Mouse (Mus musculus): ENCODE data around the gene Itga11.
A peak's percentile ranks its signal among the peaks of the same experiment; 100 is the strongest.

The Itga11 gene

DNA sequence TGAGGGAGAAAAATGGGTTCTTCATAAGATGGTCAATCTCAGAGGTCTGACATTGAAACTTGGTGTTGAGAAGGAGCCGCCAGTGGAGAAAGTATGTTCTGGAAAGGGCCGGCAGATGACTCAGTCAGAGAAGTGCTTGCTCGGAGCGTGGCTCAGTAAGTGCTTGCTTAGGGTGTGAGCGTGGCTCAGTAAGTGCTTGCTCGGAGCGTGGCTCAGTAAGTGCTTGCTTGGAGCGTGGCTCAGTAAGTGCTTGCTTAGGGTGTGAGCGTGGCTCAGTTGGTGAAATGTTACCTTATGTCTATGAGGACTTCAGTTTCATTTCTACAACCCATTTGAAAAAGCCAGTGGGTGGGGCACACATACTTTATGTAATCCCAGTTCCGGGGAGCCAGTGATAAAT lies 12.1 kb downstream of the Itga11 start:
- no peak for DNase-seq

DNA sequence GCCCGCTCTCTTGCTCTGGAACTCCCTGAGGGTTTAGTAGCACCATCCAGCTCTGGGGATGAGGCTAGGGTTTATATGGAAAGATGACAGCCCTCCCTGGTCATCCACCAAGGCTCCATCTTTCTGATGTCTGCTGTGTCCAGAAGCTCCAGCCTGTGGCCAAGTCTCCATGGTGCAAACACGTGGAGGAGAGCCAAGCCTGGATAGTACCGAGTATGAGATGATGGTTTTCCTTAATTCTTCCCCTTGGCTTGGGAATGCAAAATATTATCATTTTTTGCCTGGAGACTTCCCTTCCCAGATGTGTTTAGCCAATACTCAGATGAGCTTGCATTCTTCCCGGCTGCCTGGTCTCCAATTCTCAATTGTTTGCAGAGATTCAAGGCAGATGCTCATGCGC lies 16.4 kb downstream of the Itga11 start:
- no peak for DNase-seq

DNA sequence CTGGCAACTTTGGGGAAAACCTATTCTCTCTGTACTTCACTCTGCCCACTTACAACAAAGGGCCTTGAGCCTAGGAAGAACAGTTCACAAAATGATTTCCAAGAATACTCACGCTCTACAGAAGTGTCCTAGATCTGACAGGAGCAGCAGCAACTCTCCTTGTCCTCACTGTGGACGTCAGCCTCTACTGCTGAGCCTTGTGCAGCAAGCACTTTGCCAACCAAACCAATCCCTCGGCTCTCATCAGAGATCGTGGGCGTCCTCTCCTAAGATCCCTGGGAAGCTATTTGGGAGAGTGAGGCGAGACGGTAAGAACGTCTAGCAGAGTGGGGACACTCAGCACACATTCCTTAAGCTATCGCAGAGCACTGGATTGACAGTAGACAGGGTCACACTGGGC lies 17.6 kb downstream of the Itga11 start:
- no peak for DNase-seq

DNA sequence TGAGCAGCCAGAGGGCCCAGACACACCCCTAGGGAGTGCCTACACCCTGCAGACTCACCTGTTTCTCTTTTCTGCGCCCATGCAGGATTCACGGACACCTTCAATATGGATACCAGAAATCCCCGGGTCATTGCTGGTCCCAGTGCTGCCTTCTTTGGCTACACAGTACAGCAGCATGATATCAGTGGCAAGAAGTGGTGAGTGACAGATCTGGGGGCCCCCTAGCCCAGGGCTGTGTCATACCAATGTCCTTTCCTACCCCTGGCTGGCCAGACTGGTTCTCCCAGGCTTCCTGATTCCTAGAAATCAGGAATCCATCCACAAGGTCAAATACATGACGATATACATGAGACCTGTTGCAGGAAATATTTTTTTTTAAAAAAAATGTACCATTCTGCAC lies 19.2 kb downstream of the Itga11 start:
- DNase-seq: no peak

DNA sequence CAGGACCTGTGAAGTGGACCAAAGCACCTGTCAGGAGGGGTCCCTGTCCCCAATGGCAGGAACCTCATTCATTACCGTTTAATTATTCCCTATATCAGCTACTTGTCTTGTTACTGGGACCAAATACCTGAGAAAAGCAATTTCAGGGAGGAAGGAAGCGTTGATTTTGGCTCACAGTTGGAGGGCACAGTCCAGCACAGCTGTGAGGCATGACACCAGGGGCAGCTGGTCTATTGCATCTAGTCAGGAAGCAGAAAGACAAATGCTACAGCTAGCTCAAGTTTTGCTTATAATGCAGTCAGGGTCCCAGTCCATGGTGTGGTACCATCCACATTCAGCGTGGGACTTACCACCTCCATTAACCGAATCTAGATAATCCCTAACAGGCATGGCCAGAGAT lies 29.6 kb downstream of the Itga11 start:
- DNase-seq: no peak

DNA sequence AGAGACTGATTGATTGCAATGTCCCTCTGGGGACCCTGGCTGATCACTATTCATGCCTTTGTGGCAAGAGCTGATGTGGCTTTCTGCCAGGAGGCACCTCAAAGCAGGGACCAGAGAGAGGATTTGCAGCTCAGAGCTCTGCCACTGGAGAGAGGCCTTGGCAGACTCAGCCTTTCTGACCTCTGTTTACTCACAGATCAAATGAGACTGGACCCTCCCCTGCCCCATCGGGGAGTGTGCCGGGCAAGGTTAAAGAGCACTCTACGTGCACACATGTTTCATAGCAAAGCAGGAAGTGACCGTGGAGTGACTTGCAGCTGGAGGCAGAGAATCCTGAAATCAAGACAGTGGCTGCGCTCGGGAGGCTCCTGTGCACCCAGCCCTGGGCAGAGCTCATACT lies 30.2 kb downstream of the Itga11 start:
- no peak for DNase-seq

DNA sequence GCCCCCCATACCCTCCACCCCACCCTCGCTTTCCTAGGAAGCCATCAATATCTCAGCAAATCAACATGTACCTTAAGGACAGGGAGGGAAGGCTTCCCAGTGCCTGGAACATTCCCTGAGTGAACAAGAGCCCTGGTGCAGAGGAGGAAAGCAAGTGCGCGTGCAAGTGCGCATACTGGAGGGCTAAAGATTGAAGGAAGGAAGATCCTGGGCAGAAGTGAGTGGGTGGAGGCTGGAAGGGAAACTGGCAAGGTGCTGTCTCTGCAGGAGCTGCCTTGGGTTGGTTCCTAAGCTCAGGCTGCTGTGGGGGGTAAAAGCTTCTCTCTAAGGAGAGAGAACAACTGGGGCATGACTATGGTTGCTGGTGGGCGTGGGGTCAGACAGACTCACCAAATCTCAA lies 32.4 kb downstream of the Itga11 start:
- no peak for DNase-seq

DNA sequence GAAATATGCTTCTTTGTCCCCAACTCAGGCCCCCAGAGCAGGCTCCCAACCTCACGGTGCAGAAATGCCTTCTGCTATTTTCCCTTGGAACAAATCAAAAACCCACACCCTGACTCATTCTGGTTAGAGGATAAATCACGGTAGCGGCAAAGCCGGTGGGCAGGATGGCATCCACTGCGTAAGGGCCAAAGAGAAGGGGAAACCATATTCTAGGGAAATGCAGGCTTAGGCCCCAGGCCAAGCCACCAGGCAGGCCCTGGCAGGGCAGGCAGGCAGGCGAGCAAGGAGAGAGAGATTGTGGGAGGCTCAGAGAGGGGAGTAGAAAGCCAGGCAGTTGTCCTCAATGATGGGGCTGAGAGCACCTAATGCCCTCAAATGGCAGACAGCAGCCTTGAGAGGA lies 34.7 kb downstream of the Itga11 start:
- no peak for DNase-seq

DNA sequence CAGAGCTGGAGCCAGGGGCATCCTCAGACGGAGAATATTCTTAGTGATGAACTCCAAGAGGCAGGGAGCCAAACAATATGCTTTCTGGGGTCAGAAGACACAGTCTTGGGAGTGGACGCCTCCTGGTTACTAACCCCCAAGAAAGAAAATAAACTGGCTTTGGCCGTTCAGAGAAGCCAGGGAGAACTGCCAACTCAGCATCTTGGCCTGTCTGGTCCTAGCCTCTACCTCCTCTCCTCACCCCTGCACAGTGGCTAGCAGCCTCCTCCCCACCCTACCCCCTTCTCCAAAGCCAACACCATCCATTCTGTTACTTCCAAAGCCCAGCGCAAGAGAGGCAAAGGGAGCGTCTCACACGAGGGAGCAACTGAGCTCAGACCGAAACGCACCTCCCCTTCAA lies 35.4 kb downstream of the Itga11 start:
- no peak for DNase-seq

DNA sequence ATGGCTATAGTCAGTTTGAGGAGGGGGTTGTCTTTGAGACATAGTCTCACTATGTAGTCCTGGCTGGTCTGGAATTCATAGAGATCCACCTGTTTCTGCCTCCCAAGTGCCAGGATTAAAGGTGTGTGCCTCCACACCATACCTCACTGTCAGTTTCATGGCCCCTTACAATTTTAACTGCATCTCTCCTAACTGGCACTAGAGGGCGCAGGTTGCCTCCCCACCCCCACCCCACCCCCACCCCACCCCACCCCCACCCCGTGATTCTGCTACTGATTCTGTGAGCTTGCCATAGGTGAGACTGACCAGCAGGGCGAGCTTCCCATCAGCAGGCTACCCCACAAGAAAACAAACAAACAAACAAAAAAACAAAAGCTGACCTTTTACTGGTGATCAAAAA lies 36.7 kb downstream of the Itga11 start:
- DNase-seq: no peak

DNA sequence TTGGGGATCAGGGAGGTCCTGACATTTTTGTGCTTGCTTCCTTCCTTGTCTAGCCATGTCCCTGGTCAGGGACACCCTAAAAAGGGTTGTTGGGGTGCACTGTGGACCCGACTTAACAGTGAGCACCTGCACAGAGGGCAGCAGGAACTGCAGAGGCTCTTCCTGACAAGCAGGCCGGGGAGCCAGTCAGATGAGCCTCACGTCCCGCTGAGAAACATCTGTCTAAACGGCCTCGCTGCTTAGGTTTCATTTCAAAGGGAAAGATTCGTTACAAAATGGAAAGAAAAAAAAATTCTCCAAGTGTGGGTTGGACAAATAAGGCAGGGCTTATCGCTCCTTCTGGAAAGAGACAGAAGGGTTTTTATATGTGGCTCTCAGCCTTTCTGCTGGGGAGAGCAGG lies 40.4 kb downstream of the Itga11 start:
- peak; percentile 49 for DNase-seq

DNA sequence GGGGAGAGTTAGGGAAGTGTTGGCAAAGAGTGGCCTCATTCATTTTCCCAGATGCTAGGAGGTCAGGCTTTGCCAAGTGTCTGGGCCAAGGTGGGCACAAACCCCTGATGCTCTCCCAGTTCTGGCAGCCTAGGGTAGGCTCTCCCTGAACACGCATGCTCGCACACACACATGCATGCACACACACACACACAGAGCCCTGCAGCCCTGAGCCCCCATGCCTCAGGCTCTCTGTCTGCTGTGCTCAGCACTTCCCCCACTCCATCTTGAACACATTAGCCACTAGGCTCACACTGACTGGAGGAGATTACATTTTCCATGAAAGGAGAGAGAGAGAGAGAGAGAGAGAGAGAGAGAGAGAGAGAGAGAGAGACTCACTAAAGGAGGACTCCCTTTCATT lies 44.2 kb downstream of the Itga11 start:
- DNase-seq: peak; percentile 4

DNA sequence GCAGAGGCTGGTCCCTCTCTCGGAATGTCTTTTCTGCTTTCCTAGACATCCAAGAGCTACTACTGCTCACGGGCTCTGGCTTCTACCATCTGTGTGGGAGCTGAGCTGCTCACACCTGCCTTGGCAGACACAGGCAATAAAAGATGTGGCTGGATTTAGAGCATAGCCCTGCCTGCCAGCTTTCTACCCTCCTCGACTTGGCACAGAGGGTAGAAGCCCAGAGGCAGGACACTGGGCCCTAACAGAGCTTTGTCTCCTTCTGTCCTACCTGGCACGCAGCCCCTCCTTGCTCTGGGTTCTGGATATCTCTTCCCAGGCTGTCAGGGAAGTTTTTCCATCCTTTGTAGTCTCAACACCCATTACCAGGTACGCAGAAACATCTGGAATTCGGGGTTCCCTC lies 45.1 kb downstream of the Itga11 start:
- DNase-seq: peak; percentile 2

DNA sequence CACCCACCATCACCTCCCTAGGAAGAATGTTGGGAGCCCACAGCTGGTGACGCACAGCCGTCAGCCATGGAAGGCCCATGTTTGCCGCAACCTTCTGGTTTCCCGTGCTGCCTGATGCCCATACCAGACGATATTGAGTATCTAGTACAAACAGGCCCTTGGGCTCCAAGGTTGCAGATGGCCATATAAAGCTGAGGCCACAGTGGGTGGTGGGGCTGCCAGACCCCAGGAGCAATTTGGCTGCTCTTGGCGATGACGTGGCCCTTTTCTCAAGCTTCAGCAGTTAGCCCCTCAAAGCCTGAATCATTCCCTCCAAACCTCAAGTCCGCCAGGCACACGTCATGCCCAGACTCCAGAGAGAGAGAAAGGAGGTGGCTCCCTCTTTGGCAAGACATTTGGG lies 46.5 kb downstream of the Itga11 start:
- no peak for DNase-seq

DNA sequence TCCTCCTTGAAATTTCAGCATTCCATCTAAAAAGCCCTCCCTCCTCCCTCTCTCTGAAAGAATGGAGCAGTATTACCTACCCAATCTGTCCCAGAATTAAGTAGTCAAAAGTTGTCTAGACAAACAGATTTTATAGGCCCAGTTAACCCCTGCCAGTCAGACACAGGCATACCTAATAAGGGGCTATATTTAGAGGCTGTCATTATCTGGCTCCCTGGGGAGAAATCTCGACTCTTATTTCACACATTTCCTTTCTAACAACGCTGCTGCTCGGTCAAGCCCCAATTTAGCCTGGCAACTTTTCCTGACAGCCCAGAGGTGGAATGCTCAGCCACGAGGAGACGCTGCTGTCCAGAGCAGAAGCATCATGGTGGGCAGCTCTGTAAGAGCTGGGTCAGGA lies 47.6 kb downstream of the Itga11 start:
- no peak for DNase-seq

DNA sequence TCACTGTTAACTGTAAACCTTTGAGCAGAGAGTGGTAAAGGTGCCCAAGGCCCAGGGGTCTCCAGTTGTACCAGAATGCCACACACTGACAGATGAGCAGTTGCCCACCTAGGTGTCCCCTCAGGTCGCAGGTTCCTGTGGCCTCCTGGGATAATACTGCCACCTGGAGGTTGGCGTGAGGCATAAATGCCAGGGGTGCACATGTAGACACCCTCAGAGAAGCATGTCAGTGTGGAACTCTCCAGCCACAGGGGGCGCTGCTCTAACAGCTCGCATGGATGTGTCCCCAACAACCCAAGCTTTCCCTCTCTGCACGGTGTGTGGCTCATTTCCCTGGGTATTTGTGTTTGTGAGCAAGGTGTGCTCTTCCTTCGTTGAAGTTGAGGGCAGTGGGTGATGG lies 48.8 kb downstream of the Itga11 start:
- DNase-seq: peak; percentile 78

DNA sequence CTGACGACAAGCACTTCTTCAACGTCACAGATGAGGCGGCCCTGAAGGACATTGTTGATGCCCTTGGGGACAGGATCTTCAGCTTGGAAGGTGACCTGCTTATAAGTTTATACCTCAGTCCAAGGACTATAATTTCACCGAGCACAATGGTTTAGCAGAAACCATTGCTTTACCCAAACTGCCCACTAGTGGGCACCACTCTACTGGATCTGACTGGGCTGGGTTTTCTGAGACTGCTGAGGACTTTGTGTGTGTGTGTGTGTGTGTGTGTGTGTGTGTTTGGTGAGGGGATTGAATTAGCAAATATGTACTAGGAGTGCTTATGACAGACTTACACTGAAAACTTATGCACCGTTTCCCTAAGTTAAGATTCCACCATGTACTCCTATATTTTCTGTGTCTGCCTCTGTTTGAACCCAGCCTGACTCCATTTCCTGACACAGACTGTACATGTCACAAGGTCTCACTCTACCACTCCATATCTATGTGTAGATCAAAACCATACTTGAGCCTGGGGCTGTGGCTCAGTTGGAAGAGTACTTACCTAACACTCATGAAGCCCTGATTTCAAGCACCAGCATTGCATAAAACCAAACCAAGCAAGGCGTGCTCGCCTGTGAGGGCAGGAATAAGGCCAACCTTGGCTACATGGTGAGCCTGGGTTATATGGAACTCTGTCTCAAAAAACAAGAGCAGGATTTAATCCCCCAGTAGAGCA lies 67.1 kb downstream of the Itga11 start:
- peak; percentile 65 for DNase-seq

DNA sequence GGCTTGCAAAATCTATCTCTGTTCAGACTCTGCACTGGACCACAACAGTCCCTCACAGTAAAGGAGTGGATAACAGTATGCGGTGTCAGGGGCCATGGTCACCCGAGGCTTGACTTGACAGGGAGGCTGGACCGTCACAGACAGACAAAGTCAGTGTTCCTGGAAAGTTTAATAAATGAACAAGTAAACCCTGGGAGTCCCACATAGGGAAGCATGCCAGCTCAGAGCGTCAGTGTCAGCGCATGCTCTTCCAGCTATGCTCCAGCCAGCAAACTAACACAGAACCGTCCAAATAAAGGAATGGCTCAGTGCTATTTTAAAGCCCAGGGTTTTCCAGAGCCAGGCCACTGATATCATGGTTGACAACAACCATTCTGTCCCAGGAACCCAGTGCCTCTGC lies 69.0 kb downstream of the Itga11 start:
- no peak for DNase-seq

DNA sequence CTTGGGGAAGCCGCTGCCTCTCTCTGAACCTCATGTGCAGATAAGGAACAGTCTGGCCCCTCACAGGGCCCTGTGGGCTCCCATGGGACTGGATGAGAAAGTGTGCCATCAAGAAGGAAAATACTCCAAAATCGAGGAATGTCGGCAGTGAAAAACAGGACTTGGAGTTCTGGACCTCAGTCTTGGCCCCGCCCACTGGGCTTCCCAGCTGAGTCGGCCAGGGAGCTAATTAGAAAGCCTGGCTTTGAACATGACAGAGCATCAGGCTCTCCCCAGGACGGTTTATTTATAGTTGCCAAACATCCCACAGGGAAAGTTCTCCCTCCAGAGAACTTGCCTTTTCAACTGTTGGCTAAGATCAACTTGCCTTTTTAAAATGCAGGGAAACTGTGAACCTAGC lies 72.0 kb downstream of the Itga11 start:
- DNase-seq: no peak

DNA sequence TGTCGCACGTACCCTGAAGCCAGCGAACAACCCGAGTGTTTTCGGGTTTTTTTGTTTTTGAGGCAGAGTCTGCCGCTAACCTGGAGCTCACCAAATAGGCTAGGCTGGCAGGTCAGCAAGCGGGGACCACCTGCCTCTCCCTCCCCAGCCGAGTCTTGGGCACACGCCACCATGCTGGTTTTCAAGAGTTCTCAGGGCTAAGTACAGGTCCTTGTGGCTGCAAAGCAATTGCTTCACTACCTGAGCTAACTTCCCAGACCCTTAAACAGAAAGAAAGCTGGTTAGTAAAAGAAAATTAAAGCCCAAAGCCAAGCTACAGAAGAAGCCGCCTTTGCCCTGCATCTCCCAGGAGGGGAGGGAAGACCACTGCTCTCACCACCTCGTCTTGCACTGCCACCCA lies 72.8 kb downstream of the Itga11 start:
- DNase-seq: no peak

DNA sequence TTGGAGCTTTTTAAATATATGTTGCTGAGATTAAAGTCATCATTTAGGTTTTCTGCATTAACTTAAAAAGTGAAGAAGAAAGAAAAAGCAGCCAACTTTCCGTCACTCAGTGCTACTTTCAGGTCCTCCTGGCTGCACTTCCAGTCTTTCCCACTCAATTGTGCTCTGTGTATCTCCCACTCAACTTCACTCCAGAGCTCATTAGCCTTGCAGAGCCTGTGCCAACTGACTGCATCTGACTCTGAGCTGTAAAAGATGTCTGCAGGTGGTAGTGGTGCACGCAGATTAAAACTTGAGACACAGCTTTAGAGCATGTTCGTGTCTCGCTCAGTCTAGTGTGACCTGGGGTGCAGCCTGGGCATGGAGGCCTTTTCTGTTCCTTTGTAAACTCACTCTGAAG lies 80.7 kb downstream of the Itga11 start:
- no peak for DNase-seq

DNA sequence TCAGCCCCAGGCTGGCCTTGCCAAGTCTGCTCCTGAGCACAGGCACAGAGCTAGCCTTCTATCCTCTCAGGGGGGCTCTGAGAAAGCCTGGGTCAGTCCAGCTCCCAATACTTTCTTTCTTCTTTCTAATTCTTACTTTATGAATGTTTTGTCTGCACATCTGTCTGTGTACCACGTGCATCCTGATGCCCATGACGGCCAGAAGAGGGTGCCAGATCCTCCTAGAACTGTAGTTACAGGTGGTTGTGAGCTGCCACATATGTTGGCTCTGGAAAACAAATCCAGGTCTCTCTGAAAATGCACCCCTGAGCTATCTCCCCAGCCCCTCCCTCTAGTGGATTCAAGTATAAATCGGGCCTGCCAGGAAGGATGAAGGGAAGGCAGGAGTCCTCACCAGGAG lies 82.0 kb downstream of the Itga11 start:
- DNase-seq: peak; percentile 57

DNA sequence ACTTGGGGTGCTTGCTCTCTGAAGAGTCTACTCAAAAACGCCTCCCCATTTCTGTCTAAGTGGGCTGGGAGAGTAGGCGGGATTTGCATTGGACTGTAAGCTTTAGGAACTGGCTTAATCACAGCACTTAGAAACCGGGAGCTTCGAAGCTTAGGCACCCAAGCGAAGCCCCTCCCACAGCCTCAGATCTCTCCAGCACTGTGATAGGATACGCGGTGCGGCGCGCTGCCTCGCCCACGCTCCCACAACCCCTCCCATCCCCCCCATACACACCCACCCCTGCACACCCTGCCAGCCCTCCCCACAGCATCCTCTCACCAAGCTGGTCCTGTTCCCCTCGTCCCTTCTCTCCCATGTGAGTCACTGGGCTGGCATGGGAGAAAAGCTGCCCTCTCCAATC lies 85.9 kb downstream of the Itga11 start:
- DNase-seq: peak; percentile 69

DNA sequence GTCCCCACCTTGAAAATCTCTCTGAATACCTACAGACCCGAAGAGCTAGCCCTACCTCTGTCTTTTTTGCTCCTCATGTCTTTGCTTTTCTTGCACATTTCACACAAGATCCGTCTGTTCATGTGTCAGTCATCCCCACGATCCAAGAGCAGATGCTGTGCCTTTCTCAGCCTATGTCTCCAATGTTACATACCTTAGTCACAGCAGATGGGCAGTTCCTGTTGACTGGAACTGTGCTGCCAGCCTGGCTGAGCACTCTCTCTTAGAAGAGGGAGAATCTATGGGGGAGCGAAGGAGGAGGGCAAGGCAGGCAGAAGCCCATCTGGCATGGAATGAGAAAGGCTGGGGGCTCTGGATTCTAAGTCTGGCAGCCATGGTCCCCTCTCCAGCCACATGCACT lies 87.7 kb downstream of the Itga11 start:
- DNase-seq: no peak

DNA sequence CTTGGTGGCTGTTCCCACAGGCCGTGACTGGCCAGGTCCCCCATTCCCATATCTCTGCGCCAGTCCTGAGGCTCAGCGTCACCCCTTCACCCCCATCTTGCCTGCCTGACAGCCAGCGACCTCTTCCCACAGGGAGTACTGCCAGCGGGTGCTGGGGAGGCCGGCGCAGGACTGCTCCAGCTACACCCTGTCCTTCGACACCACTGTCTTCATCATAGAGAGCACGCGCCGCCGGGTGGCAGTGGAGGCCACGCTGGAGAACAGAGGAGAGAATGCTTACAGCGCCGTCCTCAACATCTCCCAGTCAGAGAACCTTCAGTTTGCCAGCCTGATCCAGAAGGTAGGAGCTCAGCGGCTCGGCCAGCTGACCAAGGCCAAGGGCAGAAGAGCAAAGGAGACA lies 89.8 kb downstream of the Itga11 start:
- no peak for DNase-seq

DNA sequence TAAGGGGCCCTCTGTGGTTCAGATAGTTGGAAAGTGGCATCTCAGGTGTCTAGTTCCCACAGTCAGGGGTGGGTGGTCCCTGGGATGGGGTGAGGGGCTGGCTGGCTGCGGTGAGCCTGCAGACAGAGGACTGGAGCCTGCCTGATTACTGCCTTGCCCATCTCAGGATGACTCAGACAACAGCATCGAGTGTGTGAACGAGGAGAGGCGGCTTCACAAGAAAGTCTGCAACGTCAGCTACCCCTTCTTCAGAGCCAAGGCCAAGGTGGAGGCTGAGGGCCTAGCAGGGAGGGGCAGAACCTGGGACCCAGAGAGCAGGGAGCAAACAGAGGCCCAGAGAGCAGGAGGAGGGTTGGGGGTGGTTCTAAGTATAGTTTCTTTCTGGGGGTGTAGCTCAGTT lies 90.7 kb downstream of the Itga11 start:
- DNase-seq: no peak
